Mouse (Mus musculus) hindbrain, embryonic 15.5 days (tissue): Measurements from ENCODE around the gene Dnajc6. TPM values are rescaled to one million over a fixed set of nuclear protein-coding genes. Genes with fewer than 3 reads are reported as not detected.

ENCODE experiments used
- ATAC-seq: fragments of 200-750 bp; cut with Nextera tagmentation; 2 replicates; pipeline ENCODE4 v1.8.0; 2017; ENCODE audit warnings: low read depth, moderate number of reproducible peaks, moderate TSS enrichment; ENCODE audit not compliant: low FRiP score
- H3K27ac ChIP-seq: fragments of 300-500 bp; sonication (generic); replicated peaks from 2 replicates; pipeline ENCODE4 v1.5.1; 2015; ENCODE audit warnings: mild to moderate bottlenecking, inconsistent platforms
- H3K27me3 ChIP-seq: fragments of 300-500 bp; sonication (generic); 2 replicates; pipeline ENCODE4 v1.6.1; 2015; ENCODE audit warnings: control low read depth, inconsistent platforms
- H3K36me3 ChIP-seq: fragments of 300-500 bp; sonication (generic); 2 replicates; pipeline ENCODE4 v1.6.1; 2015; ENCODE audit warnings: control low read depth, inconsistent platforms
- H3K4me1 ChIP-seq: fragments of 300-500 bp; sonication (generic); replicated peaks from 2 replicates; pipeline ENCODE4 v1.6.1; 2015; ENCODE audit warnings: control low read depth, inconsistent platforms
- H3K4me2 ChIP-seq: fragments of 300-500 bp; sonication (generic); 2 replicates; pipeline ENCODE4 v1.6.1; 2015; ENCODE audit warnings: moderate library complexity, mild to moderate bottlenecking, inconsistent platforms
- H3K4me3 ChIP-seq: fragments of 300-500 bp; sonication (generic); 2 replicates; pipeline ENCODE4 v1.5.1; 2015; ENCODE audit warnings: mild to moderate bottlenecking, inconsistent platforms
- H3K9ac ChIP-seq: fragments of 300-500 bp; sonication (generic); 2 replicates; pipeline ENCODE4 v1.6.1; 2015; ENCODE audit warnings: inconsistent platforms
- H3K9me3 ChIP-seq: fragments of 300-500 bp; sonication (generic); 2 replicates; pipeline ENCODE4 v1.6.1; 2016; ENCODE audit warnings: control low read depth, inconsistent platforms
- WGBS: fragments of 180-500 bp; shearing (Covaris S2); methylation state at CpG from one replicate; pipeline ENCODE4 v1.1.7; 2015; 5-methylcytosine and 5-hydroxymethylcytosine counted together
- polyA plus RNA-seq: library from polyadenylated mRNA; unstranded; fragments of >200 nt; fragmentation: Nextera tagmentation; extraction: Ambion mirVana; gene quantifications from 2 replicates; pipeline ENCODE4 v1.2.1, GENCODE M21; 2015

Gene Dnajc6
- polyA plus RNA-seq, 1 experiment from 2014 or later, result 60.4 TPM

DNA sequence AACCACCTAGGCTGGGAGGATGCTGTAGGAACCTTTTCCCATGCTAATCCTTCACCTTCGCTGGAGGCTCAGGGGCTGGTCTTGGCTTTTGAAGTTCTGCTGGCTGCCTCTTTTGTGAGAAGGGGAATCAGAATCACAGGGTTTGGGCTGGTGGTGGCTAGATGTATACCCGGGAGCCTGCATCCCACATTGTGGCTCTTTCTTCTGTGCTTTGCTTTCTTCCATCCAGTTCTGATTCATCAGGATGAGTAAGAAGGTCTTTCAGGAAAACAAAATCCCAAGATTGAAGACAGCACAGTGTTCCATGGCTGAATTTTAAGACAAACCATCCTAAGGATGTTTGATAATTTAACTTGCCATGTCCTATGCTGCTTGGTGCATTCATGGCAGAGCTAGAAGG is 123.8 kb downstream of the Dnajc6 start:
- Histone ChIP-seq H3K4me1 (no peaks in the 10 kb centered on the region), H3K27ac (no peak overlapping the region), H3K27me3 (no peaks in the 10 kb centered on the region), H3K4me3 (no peak overlapping the region), H3K36me3 (peaks cover 68% of the 10 kb centered on the region), H3K9ac (no peak overlapping the region), H3K9me3 (no peaks in the 10 kb centered on the region), H3K4me2 (no peak overlapping the region)
- no peak for ATAC-seq
- whole genome bisulfite sequencing, result 59% methylated on average over 2 of the region's 2 CpGs

GRCm38 (mm10) chr4:101621241-101621640 is 124.8 kb downstream of the Dnajc6 start:
- no peaks in the 10 kb centered on the region for H3K4me1 ChIP-seq
- H3K9ac ChIP-seq, result no peak overlapping the region
- H3K27ac ChIP-seq, result no peak overlapping the region
- no peaks in the 10 kb centered on the region for H3K9me3 ChIP-seq
- peaks cover 62% of the 10 kb centered on the region for H3K36me3 ChIP-seq
- no peak for ATAC-seq
- 93% methylated on average over 5 of the region's 5 CpGs for WGBS
- H3K4me3 ChIP-seq, result no peak overlapping the region
- H3K4me2 ChIP-seq, result no peak overlapping the region
- H3K27me3 ChIP-seq, result no peaks in the 10 kb centered on the region

GRCm38 (mm10) chr4:101625278-101625677 is 128.8 kb downstream of the Dnajc6 start:
- Histone ChIP-seq H3K27me3 (no peaks in the 10 kb centered on the region), H3K27ac (no peak overlapping the region), H3K4me2 (no peak overlapping the region), H3K9ac (no peak overlapping the region), H3K4me3 (no peak overlapping the region), H3K9me3 (no peaks in the 10 kb centered on the region), H3K36me3 (peaks cover 61% of the 10 kb centered on the region), H3K4me1 (no peaks in the 10 kb centered on the region)
- no peak for ATAC-seq
- WGBS, result 91% methylated on average over 5 of the region's 5 CpGs

DNA sequence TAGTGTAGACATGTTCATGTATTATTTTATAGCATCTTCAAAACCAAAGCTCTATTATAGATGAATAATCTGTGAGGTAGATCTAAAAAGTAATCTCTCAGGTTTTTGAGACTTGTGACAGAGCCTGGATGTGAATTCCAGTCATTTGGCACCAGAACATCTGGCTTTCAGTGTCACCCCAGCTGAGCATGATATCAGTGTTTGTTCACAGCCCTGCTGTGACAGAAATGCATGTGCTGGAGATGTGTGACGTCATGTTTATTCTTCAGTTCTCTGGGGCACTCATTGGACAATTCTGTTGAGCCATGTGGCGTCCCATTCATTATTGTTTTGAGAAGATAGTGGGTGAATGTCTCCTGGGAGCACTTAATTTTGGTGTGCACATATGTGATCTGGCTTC is 139.1 kb downstream of the Dnajc6 start:
- no peak for ATAC-seq
- no peaks in the 10 kb centered on the region for H3K9me3 ChIP-seq
- H3K36me3 ChIP-seq, result peaks cover 67% of the 10 kb centered on the region
- H3K9ac ChIP-seq, result no peak overlapping the region
- WGBS, result 66% methylated on average over 2 of the region's 2 CpGs
- H3K4me3 ChIP-seq, result no peak overlapping the region
- no peaks in the 10 kb centered on the region for H3K4me1 ChIP-seq
- H3K4me2 ChIP-seq, result no peak overlapping the region
- no peak overlapping the region for H3K27ac ChIP-seq
- no peaks in the 10 kb centered on the region for H3K27me3 ChIP-seq

DNA sequence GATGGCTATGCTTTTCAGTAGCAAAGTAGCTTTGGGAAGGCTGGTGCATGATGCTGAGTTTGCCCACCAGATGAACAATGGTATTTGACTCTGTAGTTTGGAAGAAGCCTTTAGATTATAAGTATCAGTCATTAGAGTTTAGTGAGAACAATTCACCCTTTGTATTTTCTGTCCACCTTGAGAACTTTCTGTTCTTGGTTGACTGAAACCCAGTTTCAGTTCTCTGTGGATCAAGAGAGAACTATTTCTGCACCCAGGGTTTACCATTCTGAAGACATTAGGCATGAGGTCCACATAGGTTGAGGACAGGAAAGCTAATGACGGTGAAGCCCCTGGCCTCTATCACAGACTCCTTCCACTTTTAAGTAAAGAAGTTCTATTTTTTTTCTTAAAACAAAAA is 141.0 kb downstream of the Dnajc6 start:
- H3K4me2 ChIP-seq, result no peak overlapping the region
- no peaks in the 10 kb centered on the region for H3K4me1 ChIP-seq
- no peak overlapping the region for H3K9ac ChIP-seq
- peaks cover 59% of the 10 kb centered on the region for H3K36me3 ChIP-seq
- no peaks in the 10 kb centered on the region for H3K9me3 ChIP-seq
- WGBS, result 95% methylated on average over 1 of the region's 1 CpGs
- ATAC-seq, result no peak
- no peak overlapping the region for H3K27ac ChIP-seq
- no peak overlapping the region for H3K4me3 ChIP-seq
- H3K27me3 ChIP-seq, result no peaks in the 10 kb centered on the region

GRCm38 (mm10) chr4:101640631-101641030 is 144.2 kb downstream of the Dnajc6 start:
- WGBS, result 74% methylated on average over 5 of the region's 5 CpGs
- Histone ChIP-seq H3K4me2 (no peak overlapping the region), H3K4me1 (no peaks in the 10 kb centered on the region), H3K4me3 (no peak overlapping the region), H3K9me3 (no peaks in the 10 kb centered on the region), H3K36me3 (peaks cover 49% of the 10 kb centered on the region), H3K27me3 (no peaks in the 10 kb centered on the region), H3K27ac (no peak overlapping the region), H3K9ac (no peak overlapping the region)
- no peak for ATAC-seq

GRCm38 (mm10) chr4:101642708-101643107 is 146.3 kb downstream of the Dnajc6 start:
- Histone ChIP-seq H3K27me3 (no peaks in the 10 kb centered on the region), H3K9ac (no peak overlapping the region), H3K27ac (no peak overlapping the region), H3K9me3 (no peaks in the 10 kb centered on the region), H3K4me2 (no peak overlapping the region), H3K36me3 (peaks cover 31% of the 10 kb centered on the region), H3K4me3 (no peak overlapping the region), H3K4me1 (peaks cover 4% of the 10 kb centered on the region; the same call in 1 of the 2 replicates)
- 82% methylated on average over 6 of the region's 6 CpGs for WGBS
- ATAC-seq, result no peak

DNA sequence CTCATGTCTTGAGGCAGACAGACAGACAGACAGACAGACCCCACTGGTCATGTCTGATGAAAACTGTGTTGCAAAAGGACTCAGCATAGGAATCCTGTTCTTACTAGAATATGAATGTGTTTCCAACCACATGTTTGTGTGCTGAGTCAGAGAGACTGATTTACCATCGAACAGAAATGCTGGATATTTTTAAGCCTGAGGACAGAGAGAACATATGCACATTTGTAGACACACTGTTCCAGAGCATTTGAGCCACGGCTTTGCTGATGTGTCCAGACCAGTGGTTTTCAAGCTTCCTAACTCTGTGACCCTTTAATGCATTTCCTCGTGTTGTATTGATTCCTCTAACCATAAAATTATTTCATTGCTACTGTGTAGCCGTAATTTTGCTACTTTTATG is 146.8 kb downstream of the Dnajc6 start:
- 86% methylated on average over 4 of the region's 4 CpGs for WGBS
- no peak overlapping the region for H3K27ac ChIP-seq
- no peak for ATAC-seq
- no peak overlapping the region for H3K4me2 ChIP-seq
- no peak overlapping the region for H3K9ac ChIP-seq
- peaks cover 28% of the 10 kb centered on the region for H3K36me3 ChIP-seq
- H3K27me3 ChIP-seq, result no peaks in the 10 kb centered on the region
- H3K9me3 ChIP-seq, result no peaks in the 10 kb centered on the region
- no peak overlapping the region for H3K4me3 ChIP-seq
- peaks cover 4% of the 10 kb centered on the region; the same call in 1 of the 2 replicates for H3K4me1 ChIP-seq

DNA sequence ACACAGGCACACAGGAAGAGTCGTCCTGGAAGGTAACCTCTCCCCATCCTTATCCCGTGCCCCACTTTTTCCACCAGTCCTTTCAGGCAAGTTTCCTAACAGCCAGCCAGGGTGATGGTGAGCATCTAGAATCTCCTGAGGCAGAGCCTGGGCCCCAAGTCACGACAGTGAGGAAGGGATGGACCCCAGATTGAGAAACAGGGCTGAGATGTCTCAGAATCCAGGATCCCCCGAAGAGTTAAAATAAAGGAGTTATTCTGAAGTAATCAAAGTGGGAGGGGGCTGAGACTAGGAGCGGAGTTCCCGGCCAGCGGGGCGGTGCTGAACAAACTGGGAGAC is 150.4 kb downstream of the Dnajc6 start:
- ATAC-seq, result no peak
- peak overlapping the region; percentile 66 for H3K4me3 ChIP-seq

GRCm38 (mm10) chr4:101647196-101647905 is 150.9 kb downstream of the Dnajc6 start, which contains the start of gene Leprot:
Gene Leprot (plus strand): TSS chr4:101647718.
- H3K27me3 ChIP-seq, result no peaks in the 10 kb centered on the region
- H3K27ac ChIP-seq, result peak within 1 kb of the TSS; percentile 91
- peak within 1 kb of the TSS; percentile 66 for H3K4me3 ChIP-seq
- peaks cover 20% of the 10 kb centered on the region for H3K4me1 ChIP-seq
- ATAC-seq, result peak; percentile 98
- H3K36me3 ChIP-seq, result peaks cover 6% of the 10 kb centered on the region; the same call in 1 of the 2 replicates
- H3K9ac ChIP-seq, result peak within 1 kb of the TSS; percentile 77
- peak within 1 kb of the TSS; percentile 55 for H3K4me2 ChIP-seq
- no peaks in the 10 kb centered on the region for H3K9me3 ChIP-seq
- 1% methylated on average over 38 of the region's 39 CpGs for WGBS

More for the DNA sequence above, 150.4 kb downstream of the Dnajc6 start:
- H3K4me1 ChIP-seq, result peaks cover 20% of the 10 kb centered on the region
- no peaks in the 10 kb centered on the region for H3K9me3 ChIP-seq
- peak overlapping the region; percentile 34 for H3K9ac ChIP-seq
- H3K27ac ChIP-seq, result peak overlapping the region; percentile 91
- no peaks in the 10 kb centered on the region for H3K27me3 ChIP-seq
- WGBS, result 0% methylated on average over 8 of the region's 8 CpGs
- H3K4me2 ChIP-seq, result peak overlapping the region; percentile 55
- peaks cover 6% of the 10 kb centered on the region; the same call in 1 of the 2 replicates for H3K36me3 ChIP-seq

DNA sequence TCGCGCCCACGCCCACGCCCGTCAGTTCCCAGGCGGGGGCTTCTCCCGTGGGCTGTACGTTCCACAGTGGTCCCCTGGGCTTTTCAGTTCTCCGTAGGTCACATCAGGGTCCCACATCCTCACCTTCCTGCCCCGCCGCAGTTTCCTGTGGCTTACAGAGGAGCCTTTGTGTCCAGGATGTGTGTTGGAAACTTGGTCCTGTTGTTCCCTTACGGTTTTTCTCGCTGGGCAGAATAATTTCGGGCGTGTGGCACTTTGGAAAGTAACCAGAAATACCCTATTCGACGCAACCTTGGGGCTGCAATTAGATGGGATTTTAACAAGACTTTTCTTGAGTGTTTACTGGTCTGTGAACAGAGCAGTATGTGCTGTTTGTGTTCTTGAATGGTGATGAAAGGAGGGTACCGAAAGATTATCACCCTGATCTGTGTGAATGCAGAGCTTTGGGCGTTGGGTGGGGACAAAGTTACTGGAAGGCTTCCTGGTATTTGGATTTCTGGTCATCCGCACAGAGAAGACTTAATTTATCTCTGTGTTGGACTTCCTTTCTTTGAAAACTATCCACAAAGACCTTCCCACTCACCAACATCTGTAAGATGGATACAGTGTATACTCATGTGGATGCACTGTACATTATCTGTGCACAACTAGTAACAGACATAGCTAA is 151.7 kb downstream of the Dnajc6 start:
- Histone ChIP-seq H3K27me3 (no peaks in the 10 kb centered on the region), H3K4me2 (peak overlapping the region; percentile 55), H3K9ac (peak overlapping the region; percentile 77), H3K9me3 (no peaks in the 10 kb centered on the region), H3K4me1 (peaks cover 20% of the 10 kb centered on the region), H3K27ac (peak overlapping the region; percentile 91), H3K4me3 (peak overlapping the region; percentile 66), H3K36me3 (peaks cover 2% of the 10 kb centered on the region; the same call in 1 of the 2 replicates)
- under 1% methylated on average over 20 of the region's 20 CpGs for WGBS
- ATAC-seq, result no peak

DNA sequence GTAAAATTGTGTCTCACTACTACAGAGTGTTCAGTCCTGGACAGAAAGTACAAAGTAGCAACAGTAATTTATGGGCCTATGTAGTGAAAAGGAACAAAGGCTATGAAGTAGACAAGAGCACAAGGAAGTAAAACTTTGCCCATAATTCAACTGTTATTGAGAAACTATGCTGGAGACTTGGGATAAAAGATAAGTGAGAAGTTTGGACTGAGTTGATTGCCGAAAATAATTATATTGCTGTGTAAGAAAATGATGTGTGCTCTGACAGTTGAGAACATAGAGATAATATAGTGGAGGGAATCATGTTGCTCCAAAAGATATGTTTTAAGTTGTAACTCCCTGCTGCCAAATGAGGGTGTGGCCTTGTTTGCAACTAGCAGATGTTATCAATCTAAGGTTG is 152.3 kb downstream of the Dnajc6 start:
- ATAC-seq, result no peak
- Histone ChIP-seq H3K27ac (peak overlapping the region; percentile 91), H3K9ac (no peak overlapping the region), H3K36me3 (no peaks in the 10 kb centered on the region), H3K9me3 (no peaks in the 10 kb centered on the region), H3K4me1 (peaks cover 20% of the 10 kb centered on the region), H3K27me3 (no peaks in the 10 kb centered on the region), H3K4me2 (peak overlapping the region; percentile 55), H3K4me3 (peak overlapping the region; percentile 66)
- 85% methylated on average over 1 of the region's 1 CpGs for WGBS
